Mouse (Mus musculus) retina, postnatal 7 days (tissue): Measurements from ENCODE around the gene Polr1d.
A peak's percentile ranks its signal among the peaks of the same experiment; 100 is the strongest.

Source experiments
- DNase-seq: peaks from one replicate; pipeline ENCODE4 v3.0.0-alpha.2; 2012; ENCODE audit warnings: low read depth, low spot score

Gene Polr1d

GRCm38 (mm10) chr5:147055572-147056245 lies 21.1 kb upstream of the Polr1d start:
- DNase-seq = no peak

- no peak for DNase-seq
These were observed 20.0 kb upstream of the Polr1d start for GRCm38 (mm10) chr5:147056712-147057290.

GRCm38 (mm10) chr5:147057626-147058414 lies 19.0 kb upstream of the Polr1d start:
- DNase-seq = no peak

GRCm38 (mm10) chr5:147058661-147059060 lies 18.2 kb upstream of the Polr1d start:
- DNase-seq = no peak

GRCm38 (mm10) chr5:147059319-147059718 lies 17.5 kb upstream of the Polr1d start:
- DNase-seq = no peak

- DNase-seq = no peak
These were observed 16.8 kb upstream of the Polr1d start for GRCm38 (mm10) chr5:147060024-147060423.

GRCm38 (mm10) chr5:147063215-147063661 lies 13.6 kb upstream of the Polr1d start:
- DNase-seq = no peak

GRCm38 (mm10) chr5:147066129-147066528 lies 10.7 kb upstream of the Polr1d start:
- DNase-seq = no peak

GRCm38 (mm10) chr5:147066965-147067364 lies 9.9 kb upstream of the Polr1d start:
- no peak for DNase-seq

GRCm38 (mm10) chr5:147068876-147069275 lies 8.0 kb upstream of the Polr1d start:
- DNase-seq = no peak

- no peak for DNase-seq
These were observed 5.9 kb upstream of the Polr1d start for GRCm38 (mm10) chr5:147070791-147071516.

- no peak for DNase-seq
These were observed 5.0 kb upstream of the Polr1d start for GRCm38 (mm10) chr5:147071886-147072285.

GRCm38 (mm10) chr5:147073805-147074204 lies 3.0 kb upstream of the Polr1d start:
- DNase-seq = no peak

GRCm38 (mm10) chr5:147075103-147076025 lies 1.5 kb upstream of the Polr1d start:
- DNase-seq = no peak

- peak; percentile 98 for DNase-seq
These were observed 638 bp upstream of the Polr1d start, which contains the start of gene Lnx2 for GRCm38 (mm10) chr5:147076026-147076798. Gene Lnx2 (minus strand): TSS chr5:147076586.

GRCm38 (mm10) chr5:147077305-147078034 lies 620 bp downstream of the Polr1d start:
- DNase-seq = peak; percentile 77

- no peak for DNase-seq
These were observed 1.5 kb downstream of the Polr1d start for GRCm38 (mm10) chr5:147078110-147078900.

- DNase-seq = no peak
These were observed 8.5 kb downstream of the Polr1d start for GRCm38 (mm10) chr5:147085201-147085894.
